Mouse (Mus musculus): Measurements from ENCODE around the gene Tspan33. TPM values are rescaled to one million over a fixed set of nuclear protein-coding genes. Genes with fewer than 3 reads are reported as not detected.
"Not testable (repeated sequence)": the region's sequence is repeated elsewhere in the genome, so short reads cannot be mapped to it uniquely, and the experiment has no call there.

Tspan33 gene
- polyA plus RNA-seq, 3 experiments from 2014 or later, result 0.12 to 0.39 TPM; not detected in 1

DNA sequence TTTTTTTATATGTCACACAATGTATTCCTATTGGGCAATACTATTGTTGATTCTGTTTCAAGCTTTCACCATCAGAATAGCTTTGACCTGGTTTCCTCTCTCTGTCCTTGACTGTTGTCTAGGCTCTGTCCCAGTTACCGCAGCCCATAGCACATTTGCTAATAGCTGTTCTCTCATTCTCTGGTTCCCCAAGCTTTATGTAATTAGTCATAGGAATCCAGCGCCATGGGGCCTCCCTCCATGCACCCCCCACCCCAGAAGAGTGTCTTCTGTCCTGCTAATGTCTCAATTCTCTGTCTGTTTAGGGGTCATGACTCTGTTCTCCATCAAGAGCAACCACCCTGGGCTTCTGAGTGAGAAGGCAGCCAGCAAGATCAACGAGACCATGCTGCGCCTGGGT, 62.5 kb downstream of the Tspan33 start:
- no peak for ATAC-seq

DNA sequence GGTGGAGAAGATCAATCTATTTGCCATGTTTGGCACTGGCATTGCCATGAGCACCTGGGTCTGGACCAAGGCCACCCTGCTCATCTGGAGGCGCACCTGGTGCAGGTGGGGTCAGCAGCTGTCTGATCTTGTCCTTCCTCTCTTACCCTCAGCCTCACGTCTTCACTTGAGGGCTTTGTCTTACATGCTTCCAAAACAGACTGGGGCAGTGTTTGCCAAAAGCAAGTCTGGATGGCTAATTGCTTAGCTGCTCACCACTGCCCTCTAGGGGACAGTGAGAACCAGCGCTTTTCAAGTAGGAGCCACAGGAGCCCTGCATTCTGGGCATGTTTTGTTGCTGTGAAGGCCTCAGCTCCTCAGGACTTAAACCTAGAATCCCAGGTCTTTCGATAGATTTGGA, 64.4 kb downstream of the Tspan33 start:
- peak; percentile 63 for ATAC-seq

DNA sequence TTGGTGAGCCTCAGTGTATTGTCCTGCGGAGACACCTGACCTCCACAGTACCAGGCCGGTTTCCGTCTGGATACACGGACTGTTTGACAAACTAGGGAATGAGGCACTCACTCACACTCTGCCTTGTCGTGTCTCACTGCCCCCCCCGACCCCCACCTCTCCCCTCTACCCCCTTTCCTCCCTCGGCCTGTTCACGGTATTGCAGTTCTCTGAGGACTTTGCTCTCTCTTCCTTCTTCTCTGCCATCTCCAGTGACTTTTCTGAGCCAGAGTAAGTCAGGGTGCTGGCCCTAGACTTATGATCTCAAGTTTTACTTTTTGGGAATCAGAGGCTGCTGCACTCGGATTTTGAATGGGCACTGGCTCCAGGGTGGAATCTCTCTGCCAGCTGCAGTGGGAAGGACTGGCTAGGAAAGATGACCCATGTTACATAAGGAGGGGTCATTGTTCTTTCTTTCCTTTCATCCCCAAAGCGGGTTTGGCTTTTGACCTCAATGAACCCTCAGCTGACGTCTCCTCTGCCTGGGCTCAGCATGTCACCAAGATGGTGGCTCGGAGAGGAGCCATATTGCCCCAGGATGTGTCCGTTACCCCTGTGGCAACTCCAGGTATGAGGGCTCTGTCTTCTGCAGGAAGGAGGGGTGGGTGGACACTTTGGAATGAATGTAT, 65.1 kb downstream of the Tspan33 start:
- no peak for ATAC-seq

DNA sequence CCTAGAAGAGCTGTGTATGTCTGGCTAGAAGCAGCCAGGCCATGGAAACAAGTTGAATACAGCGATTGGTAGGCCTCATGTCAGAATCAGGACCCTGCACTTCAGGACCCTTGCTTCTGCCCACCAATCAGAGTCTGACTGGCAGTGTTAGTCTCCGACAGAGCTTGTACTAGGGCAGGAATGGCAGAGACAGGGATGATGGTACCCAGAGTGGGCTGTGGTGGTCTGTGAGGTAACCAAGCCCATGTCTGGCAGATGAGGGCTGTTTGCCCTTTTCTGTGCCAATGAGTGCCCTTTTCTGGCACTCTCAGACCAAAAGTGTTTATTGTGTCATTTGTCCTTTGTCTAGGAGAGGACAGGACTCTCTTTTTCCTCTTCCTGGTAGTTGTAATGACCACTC, 66.4 kb downstream of the Tspan33 start:
- not testable (repeated sequence) for ATAC-seq

DNA sequence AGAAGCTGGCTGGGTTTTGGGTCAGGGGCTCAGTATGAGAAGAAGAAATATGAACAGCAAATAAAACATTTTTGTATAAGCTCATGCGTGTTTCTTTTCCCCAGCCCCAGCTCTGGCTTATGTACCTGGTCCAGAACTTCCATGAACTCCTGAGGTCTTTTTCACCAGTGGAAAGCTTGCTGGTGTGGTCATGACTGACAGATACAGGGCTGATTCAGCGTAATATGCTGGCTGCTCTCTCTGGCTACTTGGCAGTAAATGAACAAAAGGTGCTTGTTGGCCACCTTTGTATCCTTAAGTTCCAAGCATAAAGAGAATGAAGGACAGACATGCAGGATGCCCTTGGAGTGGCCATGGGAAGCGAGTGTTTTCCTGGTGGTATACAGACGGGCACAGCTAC, 67.3 kb downstream of the Tspan33 start:
- ATAC-seq, result no peak

DNA sequence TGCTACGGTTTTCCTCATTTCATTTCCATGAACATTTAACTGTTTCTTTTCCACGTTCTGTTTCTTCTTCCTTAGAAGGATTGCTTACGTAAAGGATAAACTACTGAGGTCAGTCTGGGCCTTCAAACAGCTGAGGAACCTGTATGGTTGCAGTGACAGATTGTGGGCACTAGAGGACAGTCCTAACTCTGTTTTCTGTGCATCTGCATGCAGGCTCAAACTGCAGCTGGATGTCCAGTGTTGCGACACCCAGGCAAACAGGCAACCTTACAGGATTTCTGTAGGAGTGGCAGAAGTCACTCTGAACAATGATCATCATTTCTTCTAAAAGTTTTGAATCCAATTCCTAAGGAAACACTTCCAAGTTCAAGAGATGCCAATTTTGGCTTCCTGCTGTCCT, 68.5 kb downstream of the Tspan33 start:
- ATAC-seq, result peak; percentile 51

DNA sequence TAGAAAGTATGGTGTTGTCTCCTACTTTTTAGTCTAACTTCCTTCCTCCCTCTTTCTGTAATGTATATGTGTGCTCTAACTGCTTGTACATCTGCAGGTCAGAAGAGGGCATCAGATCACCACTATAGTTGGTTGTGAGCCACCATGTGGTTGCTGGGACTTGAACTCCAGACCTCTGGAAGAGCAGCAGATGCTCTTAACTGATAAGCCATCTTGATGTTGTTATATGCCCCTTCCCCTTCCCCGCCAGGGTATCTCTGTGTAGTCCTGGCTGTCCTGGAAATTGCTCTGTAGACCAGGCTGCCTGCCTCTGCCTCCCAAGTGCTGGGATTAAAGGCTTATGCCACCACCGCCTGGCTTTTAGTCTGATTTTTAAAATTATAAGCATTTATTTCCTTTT, 72.9 kb downstream of the Tspan33 start:
- no peak for ATAC-seq

Other genes starting within 250 kb of the Tspan33 start
- 100 to 1,000 TPM; 332 to 391 (median 358) TPM for gene Atp6v1f, start 226.5 kb upstream of the Tspan33 start, polyA plus RNA-seq (2017; shearing (Covaris generic))
- not detected for gene Atp6v1fnb, start 222.8 kb upstream of the Tspan33 start, polyA plus RNA-seq (2017; shearing (Covaris generic))
- under 1 TPM in 1 of 3 experiments, not detected in 2; 0.16 TPM for gene Kcp, start 186.3 kb upstream of the Tspan33 start, polyA plus RNA-seq (2017; shearing (Covaris generic))
- gene Irf5, start 167.6 kb upstream of the Tspan33 start, polyA plus RNA-seq (2017; shearing (Covaris generic)), result 10 to 100 TPM; 19.2 to 26.7 (median 20.9) TPM
- gene Tnpo3, start 84.3 kb upstream of the Tspan33 start, polyA plus RNA-seq (2017; shearing (Covaris generic)), result 10 to 100 TPM; 67.2 to 86.7 (median 75.6) TPM
- not detected for gene Smo, start 41.3 kb downstream of the Tspan33 start, polyA plus RNA-seq (2017; shearing (Covaris generic))
- 10 to 100 TPM; 28.9 to 79.9 (median 60.8) TPM for gene Ahcyl2, start 73.8 kb downstream of the Tspan33 start, polyA plus RNA-seq (2017; shearing (Covaris generic))
- under 1 TPM in 1 of 3 experiments, not detected in 2; 0.12 TPM for gene Strip2, start 222.8 kb downstream of the Tspan33 start, polyA plus RNA-seq (2017; shearing (Covaris generic))

All from inflammation-experienced regulatory T-cells, adult 6 months (primary cell).